Mouse (Mus musculus): ENCODE data around the gene Caly.

- TF ChIP-seq NANOG (IDR thresholded peaks at IDR 0.05; ENCODE audit: borderline replicate concordance, low read length) (no peak), CTCF (conservative IDR thresholded peaks at IDR 0.05; ENCODE audit: low read length) (no peak), POU5F1 (IDR thresholded peaks at IDR 0.05; ENCODE audit: borderline replicate concordance, low read length) (no peak)
Observed at GRCm38 (mm10) chr7:140098466-140098865, 16.1 kb upstream of the Caly start.
